Mouse (Mus musculus) frontal cortex, postnatal 25 days (tissue): ENCODE results near the gene Rgs6.

ENCODE experiments used
- DNase-seq, 2 experiments: peaks; one replicate each; pipeline ENCODE4 v3.0.0; 2022; ENCODE audit warnings: low spot score in 2 of 2

The Rgs6 gene

GRCm38 (mm10) chr12:83131405-83131804, 543.3 kb downstream of the Rgs6 start:
- no peak for DNase-seq

DNA sequence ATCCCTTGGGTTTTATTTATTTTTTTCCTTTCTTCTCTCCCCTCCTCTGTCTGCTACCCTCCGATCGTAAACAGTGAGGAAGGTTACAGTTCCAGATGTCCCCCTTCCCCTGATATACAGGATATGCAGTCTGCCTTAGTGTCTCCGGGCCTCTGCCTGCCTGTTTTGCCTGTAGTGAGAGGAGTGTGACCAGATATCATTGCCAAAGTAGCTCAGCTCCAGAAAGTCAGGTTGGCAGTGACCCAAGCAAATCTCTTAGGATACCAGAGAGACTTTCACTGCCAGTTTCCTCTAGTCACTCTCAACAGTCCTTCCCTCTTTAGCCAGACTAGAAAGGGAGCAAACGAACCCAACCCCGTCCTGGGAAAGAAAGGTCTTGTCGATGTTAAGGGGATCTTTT, 545.7 kb downstream of the Rgs6 start:
- DNase-seq = peak in 1 of 2 experiments; percentile 27

DNA sequence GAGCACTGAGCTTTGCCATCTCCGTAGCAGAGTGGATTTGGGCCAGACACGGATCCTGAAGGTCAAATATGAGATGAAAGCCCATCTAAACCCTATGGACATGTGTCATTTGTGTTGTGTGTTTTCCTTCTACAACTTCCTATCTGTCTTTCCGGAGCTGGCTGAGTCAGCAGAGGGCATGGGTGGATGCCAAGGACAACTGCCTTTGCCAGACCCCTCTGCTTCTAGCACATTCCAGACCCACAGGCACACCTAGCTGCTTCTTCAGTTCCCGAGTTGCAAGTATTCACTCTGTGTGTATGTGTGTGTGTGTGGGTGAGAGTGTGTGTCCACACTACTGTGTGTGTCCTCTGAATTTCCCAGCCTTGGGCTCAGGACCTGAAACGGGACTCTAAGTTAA, 547.9 kb downstream of the Rgs6 start:
- no peak for DNase-seq

GRCm38 (mm10) chr12:83136460-83136859, 548.4 kb downstream of the Rgs6 start:
- no peak for DNase-seq

- no peak for DNase-seq
Observed at GRCm38 (mm10) chr12:83137001-83137400, 548.9 kb downstream of the Rgs6 start.

GRCm38 (mm10) chr12:83141164-83141563, 553.1 kb downstream of the Rgs6 start:
- DNase-seq = no peak

GRCm38 (mm10) chr12:83142507-83142906, 554.4 kb downstream of the Rgs6 start:
- DNase-seq = no peak

DNA sequence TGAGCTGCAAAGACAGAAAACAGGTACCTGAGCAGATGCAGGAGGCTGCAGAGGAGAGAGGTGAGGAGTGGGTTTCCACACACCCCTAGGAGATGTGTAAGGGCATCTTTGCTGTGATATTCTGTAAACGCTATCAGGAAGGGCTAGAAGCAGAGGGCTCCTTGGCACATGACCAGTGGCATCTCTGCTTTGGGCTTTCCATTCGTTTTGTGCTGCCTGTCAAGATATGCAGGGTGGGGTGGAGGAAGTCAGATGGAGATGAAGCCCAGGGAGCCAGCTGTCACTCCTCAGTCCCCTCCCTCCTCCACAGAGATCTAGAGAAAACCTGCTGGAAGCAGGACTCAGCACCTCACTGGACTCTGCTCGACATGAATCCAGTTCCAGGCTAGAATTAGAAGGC, 555.0 kb downstream of the Rgs6 start:
- no peak for DNase-seq

- DNase-seq = no peak
Observed at GRCm38 (mm10) chr12:83143574-83143973, 555.5 kb downstream of the Rgs6 start.

GRCm38 (mm10) chr12:83145074-83145473, 557.0 kb downstream of the Rgs6 start:
- no peak for DNase-seq

DNA sequence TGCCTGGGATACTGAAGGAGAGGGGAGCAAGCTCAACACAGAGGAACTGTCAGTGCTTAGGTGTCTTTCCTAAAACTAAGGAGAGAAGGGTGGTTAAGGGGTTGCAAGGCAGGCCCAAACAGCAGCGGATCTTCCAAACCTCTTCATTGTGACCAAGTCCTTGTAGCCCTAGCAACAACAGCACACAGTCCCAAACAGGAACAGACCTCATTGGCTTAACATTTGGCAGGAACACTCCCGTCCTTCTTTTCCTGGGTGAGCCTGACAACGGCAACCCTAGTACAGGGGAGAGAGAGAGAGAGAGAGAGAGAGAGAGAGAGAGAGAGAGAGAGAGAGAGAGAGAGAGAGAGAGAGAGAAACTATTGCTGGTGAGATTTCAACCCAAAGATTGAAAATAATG, 557.8 kb downstream of the Rgs6 start:
- no peak for DNase-seq

- DNase-seq = no peak
Observed at GRCm38 (mm10) chr12:83146917-83147316, 558.8 kb downstream of the Rgs6 start.

DNA sequence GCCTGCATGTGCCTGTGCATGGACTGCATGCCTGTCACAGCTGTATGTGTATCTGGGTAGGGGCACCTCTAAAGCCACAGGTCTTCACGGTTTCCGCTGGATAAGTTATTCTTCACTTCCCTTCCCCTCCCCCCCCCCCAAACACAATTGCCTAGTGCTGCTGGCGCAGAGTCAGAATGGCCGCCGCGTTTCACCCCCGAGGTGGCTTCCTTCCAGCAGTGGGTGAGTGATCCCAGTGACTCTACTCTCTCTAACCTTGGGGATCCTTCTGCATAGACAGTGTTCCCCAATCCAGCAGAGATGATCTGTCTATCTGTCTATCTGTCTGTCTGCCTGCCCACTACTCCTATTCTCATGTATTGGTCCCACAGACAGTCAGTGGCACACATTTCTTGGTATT, 561.9 kb downstream of the Rgs6 start:
- no peak for DNase-seq

GRCm38 (mm10) chr12:83150813-83151212, 562.7 kb downstream of the Rgs6 start:
- DNase-seq = no peak

DNA sequence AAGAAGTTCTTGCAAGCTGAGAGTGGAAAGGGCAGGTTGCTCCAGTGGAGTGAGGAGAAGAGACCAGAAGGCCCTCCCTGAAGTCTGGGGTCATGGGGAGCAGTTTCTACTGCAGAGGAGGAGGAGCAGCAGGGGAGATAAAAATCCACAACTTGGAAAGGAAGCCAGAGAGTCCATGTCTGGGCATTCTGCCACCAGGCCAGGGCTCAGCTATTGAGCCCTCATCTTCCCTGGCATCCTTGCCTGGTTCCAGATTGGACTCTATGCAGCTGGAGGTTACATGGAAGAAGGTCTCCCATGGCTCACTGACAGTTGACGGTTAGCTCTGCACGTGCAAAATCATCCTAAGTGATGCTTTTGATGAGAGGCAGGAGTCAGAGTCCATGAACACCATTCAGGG, 563.4 kb downstream of the Rgs6 start:
- no peak for DNase-seq

- no peak for DNase-seq
Observed at GRCm38 (mm10) chr12:83160211-83160610, 572.1 kb downstream of the Rgs6 start.

DNA sequence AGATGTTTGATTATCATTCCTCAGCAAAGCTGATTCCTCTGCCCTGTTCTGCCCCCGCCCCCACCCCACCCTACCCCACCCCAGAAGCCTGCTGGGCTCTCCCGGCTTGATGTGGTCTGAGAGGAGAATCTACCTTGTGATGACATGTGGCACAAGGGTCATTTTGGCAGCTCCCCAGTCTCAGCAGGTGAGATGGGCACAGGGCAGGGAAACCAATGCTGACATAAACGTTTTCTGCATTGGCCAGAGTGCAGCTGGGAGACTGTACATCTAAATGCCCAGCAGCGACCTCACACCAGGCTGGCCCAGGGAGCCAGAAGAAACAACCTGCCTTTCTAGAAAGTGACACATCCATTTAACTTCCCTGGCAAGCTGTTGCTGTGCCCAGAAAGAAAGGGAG, 572.6 kb downstream of the Rgs6 start:
- no peak for DNase-seq

DNA sequence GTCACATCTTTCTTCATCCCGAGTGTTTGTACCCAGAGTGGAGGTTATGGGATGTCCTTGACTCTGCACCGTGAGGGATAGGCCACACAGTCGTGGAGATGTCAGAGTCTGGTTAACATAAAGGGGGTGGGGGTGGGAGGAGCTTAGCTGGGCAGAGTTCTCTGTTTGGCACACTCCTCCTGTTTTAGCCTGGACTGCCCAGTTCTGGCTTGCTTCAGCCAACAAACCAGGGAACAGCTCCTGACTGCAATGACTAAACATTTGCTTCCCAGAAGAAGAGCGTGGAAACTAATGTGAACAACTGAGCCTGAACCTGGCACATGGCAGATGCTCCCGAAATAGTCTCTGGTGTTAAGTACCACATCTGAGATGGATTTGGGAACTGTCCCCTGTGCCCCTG, 575.6 kb downstream of the Rgs6 start:
- no peak for DNase-seq

DNA sequence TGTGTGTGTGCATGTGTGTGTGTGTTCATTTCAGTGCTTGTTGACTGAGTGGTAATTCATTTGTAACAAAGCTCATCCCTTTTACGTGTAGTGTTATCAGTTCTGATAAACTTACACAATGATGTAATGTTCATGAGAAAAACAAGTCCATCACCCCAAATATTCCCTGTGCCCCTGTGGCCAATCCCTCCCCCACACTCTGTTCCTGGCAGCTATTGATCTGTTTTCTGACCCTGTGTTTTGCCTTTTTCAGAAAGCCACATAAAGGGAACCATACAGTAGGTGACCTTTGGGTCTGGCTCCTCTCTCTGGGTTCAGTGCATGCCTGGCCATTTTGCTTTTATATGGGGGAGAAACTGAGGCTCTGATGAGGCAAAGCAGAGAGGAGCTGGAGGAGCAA, 577.0 kb downstream of the Rgs6 start:
- DNase-seq = no peak

DNA sequence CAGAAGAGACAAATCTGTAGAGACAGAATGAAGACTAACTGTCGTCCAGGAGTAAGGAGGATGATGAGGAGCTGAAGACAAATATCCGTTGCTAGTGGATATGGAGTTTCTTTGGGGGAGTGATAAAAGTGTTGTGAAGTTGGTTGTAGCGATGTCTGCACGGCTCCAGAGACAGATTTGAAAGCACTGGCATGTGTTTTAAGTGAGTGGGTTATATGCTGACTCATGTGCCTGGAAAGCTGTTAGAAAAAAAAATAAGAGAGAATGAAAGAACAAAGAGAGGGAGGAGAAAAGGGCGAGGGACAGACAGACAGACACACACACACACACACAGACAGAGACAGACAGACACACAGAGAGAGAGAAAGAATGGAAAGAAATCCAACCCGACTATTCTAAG, 580.2 kb downstream of the Rgs6 start:
- DNase-seq = no peak

- DNase-seq = no peak
Observed at GRCm38 (mm10) chr12:83169495-83170209, 581.6 kb downstream of the Rgs6 start.

GRCm38 (mm10) chr12:83178770-83179169, 590.7 kb downstream of the Rgs6 start:
- DNase-seq = no peak

- DNase-seq = no peak
Observed at GRCm38 (mm10) chr12:83179860-83180259, 591.8 kb downstream of the Rgs6 start.

- DNase-seq = no peak
Observed at GRCm38 (mm10) chr12:83180561-83180960, 592.5 kb downstream of the Rgs6 start.
